Mouse (Mus musculus) hindbrain, postnatal 0 days (tissue): ENCODE results near the gene Elk3. TPM values are rescaled to one million over a fixed set of nuclear protein-coding genes. Genes with fewer than 3 reads are reported as not detected.

Experiments used
- ATAC-seq: fragments of 200-750 bp; cut with Nextera tagmentation; 2 replicates; pipeline ENCODE4 v1.8.0; 2017; ENCODE audit warnings: mild to moderate bottlenecking, moderate TSS enrichment, moderate library complexity
- DNase-seq: peaks from one replicate; pipeline ENCODE4 v3.0.0-alpha.2; 2015; ENCODE audit warnings: low spot score
- H3K27ac ChIP-seq: fragments of 300-500 bp; sonication (generic); 2 replicates; pipeline ENCODE4 v1.5.1; 2014; ENCODE audit warnings: mild to moderate bottlenecking
- H3K27me3 ChIP-seq: fragments of 300-500 bp; sonication (generic); 2 replicates; pipeline ENCODE4 v1.6.1; 2014; ENCODE audit warnings: low read length, mixed read lengths; ENCODE audit not compliant: insufficient read depth
- H3K36me3 ChIP-seq: fragments of 300-500 bp; sonication (generic); 2 replicates; pipeline ENCODE4 v1.6.1; 2014; ENCODE audit warnings: low read length, mixed read lengths; ENCODE audit not compliant: insufficient read depth
- H3K4me1 ChIP-seq: fragments of 300-500 bp; sonication (generic); 2 replicates; pipeline ENCODE4 v1.6.1; 2014; ENCODE audit warnings: antibody characterized with exemption, low read length, mixed read lengths; ENCODE audit not compliant: insufficient read depth
- H3K4me2 ChIP-seq: fragments of 300-500 bp; sonication (generic); 2 replicates; pipeline ENCODE4 v1.6.1; 2014; ENCODE audit warnings: low read depth, mild to moderate bottlenecking, low read length, moderate library complexity, mixed read lengths
- H3K4me3 ChIP-seq: fragments of 300-500 bp; sonication (generic); 2 replicates; pipeline ENCODE4 v1.5.1; 2014; ENCODE audit warnings: low read length
- H3K9ac ChIP-seq: fragments of 300-500 bp; sonication (generic); replicated peaks from 2 replicates; pipeline ENCODE4 v1.6.1; 2014; ENCODE audit warnings: mild to moderate bottlenecking, low read length, moderate library complexity, mixed read lengths
- H3K9me3 ChIP-seq: fragments of 300-500 bp; sonication (generic); 2 replicates; pipeline ENCODE4 v1.6.1; 2016; ENCODE audit warnings: low read length, mixed read lengths
- CTCF ChIP-seq: IDR thresholded peaks from 2 replicates; pipeline ENCODE4 v1.5.1; 2016; ENCODE audit warnings: antibody characterized with exemption, control low read depth, low read depth
- WGBS: fragments of 180-500 bp; shearing (Covaris S2); extraction: QIAGEN DNeasy Blood & Tissue Kit; methylation state at CpG from one replicate; pipeline ENCODE4 v1.1.7; 2014; 5-methylcytosine and 5-hydroxymethylcytosine counted together
- polyA plus RNA-seq: library from polyadenylated mRNA; unstranded; fragments of >200 nt; fragmentation: Nextera tagmentation; extraction: Ambion mirVana; gene quantifications from 2 replicates; pipeline ENCODE4 v1.2.1, GENCODE M21; 2015
- total RNA-seq: library from RNA; depleted of rRNA; stranded (reverse); fragments of >200 nt; gene quantifications from 2 replicates; pipeline ENCODE4 v1.2.3, GENCODE M21; 2014

Elk3 gene
- total and polyA plus RNA-seq, 2 experiments from 2014 or later, result 7.1 to 7.6 TPM

- ATAC-seq (no peak), DNase-seq (no peak)
Observed at GRCm38 (mm10) chr10:93225751-93226150, 85.2 kb downstream of the Elk3 start.

GRCm38 (mm10) chr10:93215051-93215763, 95.7 kb downstream of the Elk3 start:
- DNase-seq (no peak), ATAC-seq (no peak)
- Histone ChIP-seq H3K4me1 (no peaks in the 10 kb centered on the region), H3K4me2 (no peak overlapping the region), H3K27me3 (no peaks in the 10 kb centered on the region), H3K4me3 (no peak overlapping the region), H3K36me3 (peaks cover 35% of the 10 kb centered on the region), H3K27ac (no peak overlapping the region), H3K9ac (no peak overlapping the region), H3K9me3 (no peaks in the 10 kb centered on the region)
- 86% methylated on average over 8 of the region's 8 CpGs for WGBS
- no peak for TF ChIP-seq CTCF

More at GRCm38 (mm10) chr10:93225751-93226150, 85.2 kb downstream of the Elk3 start:
- peaks cover 12% of the 10 kb centered on the region; the same call in 1 of the 2 replicates for H3K36me3 ChIP-seq
- H3K27ac ChIP-seq, result no peak overlapping the region
- WGBS, result 82% methylated on average over 6 of the region's 6 CpGs
- no peak overlapping the region for H3K9ac ChIP-seq
- H3K9me3 ChIP-seq, result no peaks in the 10 kb centered on the region
- no peak for TF ChIP-seq CTCF
- no peak overlapping the region for H3K4me3 ChIP-seq
- no peak overlapping the region for H3K4me2 ChIP-seq
- H3K4me1 ChIP-seq, result no peaks in the 10 kb centered on the region
- no peaks in the 10 kb centered on the region for H3K27me3 ChIP-seq

GRCm38 (mm10) chr10:93214251-93214650, 96.7 kb downstream of the Elk3 start:
- 53% methylated on average over 4 of the region's 4 CpGs for WGBS
- DNase-seq (no peak), ATAC-seq (no peak)

GRCm38 (mm10) chr10:93213339-93213738, 97.6 kb downstream of the Elk3 start:
- no peak for ATAC-seq
- no peak overlapping the region for H3K27ac ChIP-seq
- no peaks in the 10 kb centered on the region for H3K27me3 ChIP-seq
- H3K4me3 ChIP-seq, result no peak overlapping the region
- H3K9ac ChIP-seq, result no peak overlapping the region
- peaks cover 34% of the 10 kb centered on the region for H3K36me3 ChIP-seq
- H3K9me3 ChIP-seq, result no peaks in the 10 kb centered on the region
- H3K4me1 ChIP-seq, result no peaks in the 10 kb centered on the region
- DNase-seq, result no peak
- no peak for TF ChIP-seq CTCF
- 79% methylated on average over 7 of the region's 7 CpGs for WGBS
- no peak overlapping the region for H3K4me2 ChIP-seq

More at GRCm38 (mm10) chr10:93214251-93214650, 96.7 kb downstream of the Elk3 start:
- no peaks in the 10 kb centered on the region for H3K9me3 ChIP-seq
- H3K36me3 ChIP-seq, result peaks cover 35% of the 10 kb centered on the region
- H3K4me1 ChIP-seq, result no peaks in the 10 kb centered on the region
- H3K4me3 ChIP-seq, result no peak overlapping the region
- H3K4me2 ChIP-seq, result no peak overlapping the region
- H3K9ac ChIP-seq, result no peak overlapping the region
- H3K27me3 ChIP-seq, result no peaks in the 10 kb centered on the region
- H3K27ac ChIP-seq, result no peak overlapping the region
- no peak for TF ChIP-seq CTCF

- Histone ChIP-seq H3K4me1 (0 out of 2 replicates have a peak, but pooled peaks cover 3% of the 10 kb centered on the region), H3K27ac (no peak overlapping the region), H3K4me2 (no peak overlapping the region), H3K9me3 (no peaks in the 10 kb centered on the region), H3K4me3 (no peak overlapping the region), H3K9ac (no peak overlapping the region), H3K36me3 (peaks cover 28% of the 10 kb centered on the region), H3K27me3 (no peaks in the 10 kb centered on the region)
- TF ChIP-seq CTCF, result no peak
- ATAC-seq (no peak), DNase-seq (no peak)
- WGBS, result 96% methylated on average over 2 of the region's 2 CpGs
Observed at GRCm38 (mm10) chr10:93212699-93213098, 98.2 kb downstream of the Elk3 start.

- H3K36me3 ChIP-seq, result peaks cover 5% of the 10 kb centered on the region; the same call in 1 of the 2 replicates
- H3K4me3 ChIP-seq, result no peak overlapping the region
- DNase-seq (no peak), ATAC-seq (no peak)
- no peak overlapping the region for H3K27ac ChIP-seq
- H3K4me2 ChIP-seq, result no peak overlapping the region
- 0 out of 2 replicates have a peak, but pooled peaks cover 3% of the 10 kb centered on the region for H3K4me1 ChIP-seq
- 90% methylated on average over 5 of the region's 5 CpGs for WGBS
- TF ChIP-seq CTCF, result no peak
- H3K9me3 ChIP-seq, result no peaks in the 10 kb centered on the region
- H3K27me3 ChIP-seq, result no peaks in the 10 kb centered on the region
- no peak overlapping the region for H3K9ac ChIP-seq
Observed at GRCm38 (mm10) chr10:93207176-93207575, 103.8 kb downstream of the Elk3 start.
